Mouse (Mus musculus): ENCODE data around the gene Sncg.

Sncg gene

DNA sequence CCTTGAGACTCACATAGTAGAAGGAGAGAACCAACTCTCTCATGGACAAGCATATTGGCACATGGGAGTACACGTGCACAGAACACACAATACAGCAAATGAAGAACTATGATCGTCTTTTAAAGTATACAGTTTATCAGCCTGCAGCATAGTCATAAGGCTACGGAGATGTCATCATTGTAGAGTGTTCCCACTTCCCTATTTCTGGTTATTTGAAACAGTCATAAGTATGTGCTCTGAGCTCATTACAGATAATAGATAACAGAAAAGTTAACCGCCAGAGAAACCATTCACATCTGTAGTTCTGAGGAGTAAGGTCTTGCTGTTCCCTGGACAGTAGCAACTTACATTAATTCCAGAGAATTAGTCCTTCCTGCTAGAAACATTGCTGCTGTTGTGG lies 31.5 kb downstream of the Sncg start:
- DNase-seq (ENCODE audit: low spot score in 2 of 2): no peak

- no peak for DNase-seq (ENCODE audit: low spot score in 2 of 2)
Observed at GRCm38 (mm10) chr14:34341993-34342392, 32.6 kb downstream of the Sncg start.

- DNase-seq (ENCODE audit: low spot score in 2 of 2): no peak
Observed at GRCm38 (mm10) chr14:34339446-34339845, 35.1 kb downstream of the Sncg start.

- peak; percentile 55 to 64 for DNase-seq (ENCODE audit: low spot score in 2 of 2)
Observed at GRCm38 (mm10) chr14:34332476-34332875, 42.1 kb downstream of the Sncg start.

DNA sequence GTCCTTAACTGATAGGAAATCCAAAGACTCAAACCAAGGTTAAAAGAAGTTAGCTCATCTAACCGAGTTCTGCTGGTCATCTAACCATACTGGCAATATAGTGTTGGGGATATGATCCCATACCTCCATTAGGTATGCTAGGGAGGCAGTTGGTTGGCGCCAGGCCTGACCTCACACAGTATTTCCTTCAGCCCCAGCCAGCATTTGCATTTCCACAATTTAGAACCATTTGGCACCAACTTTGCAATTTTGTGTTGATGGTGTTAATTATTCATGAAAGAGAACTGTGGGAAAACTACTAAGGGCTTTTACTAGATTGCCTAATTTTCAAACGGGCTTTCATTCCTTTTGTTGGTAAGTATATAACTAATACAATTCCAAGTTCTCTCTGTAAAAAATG lies 42.7 kb downstream of the Sncg start:
- DNase-seq (ENCODE audit: low spot score in 2 of 2): peak; percentile 33 to 34

DNA sequence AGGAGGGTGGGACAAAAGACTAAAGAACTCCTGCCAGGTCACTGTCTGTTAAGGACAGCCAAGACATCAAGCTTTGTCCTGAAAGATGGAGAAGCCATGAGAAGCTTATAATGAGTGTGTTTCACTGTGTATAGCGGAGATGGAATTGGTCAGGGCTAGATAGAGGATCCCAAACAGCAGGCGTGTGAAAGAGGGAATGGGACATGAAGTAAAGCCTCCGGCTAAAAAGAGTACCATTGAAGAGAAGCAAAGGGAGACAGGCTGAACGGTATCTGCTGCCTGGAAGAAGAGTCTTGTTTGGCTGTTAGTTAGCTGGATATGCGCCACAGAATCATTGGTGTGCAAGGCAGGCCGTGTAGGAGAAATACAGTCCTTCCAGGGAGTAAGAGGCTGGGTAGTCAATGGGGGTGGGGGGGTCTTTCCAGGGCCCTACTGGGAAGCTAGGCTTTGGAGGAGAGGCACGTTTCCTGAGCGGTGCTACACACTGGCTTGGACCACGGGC lies 43.9 kb downstream of the Sncg start:
- no peak for DNase-seq (ENCODE audit: low spot score in 2 of 2)

DNA sequence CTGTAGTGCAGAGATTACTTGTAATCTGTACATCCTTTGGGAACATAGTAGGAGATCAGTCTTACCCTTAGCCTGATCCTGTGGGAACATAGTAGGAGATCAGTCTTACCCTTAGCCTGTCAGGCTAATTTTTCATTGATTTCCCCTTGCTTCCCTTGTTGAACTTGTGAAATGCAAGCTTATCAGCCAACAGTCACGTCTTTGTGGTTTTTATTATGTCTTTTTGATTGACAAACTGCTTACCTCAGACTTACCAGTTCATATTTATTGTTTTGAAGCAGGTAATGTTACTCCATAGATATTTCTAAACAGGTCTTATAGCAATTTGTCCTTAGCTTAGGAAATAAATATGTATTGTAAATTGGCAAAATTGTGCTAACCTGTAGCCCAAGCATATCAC lies 47.0 kb downstream of the Sncg start:
- no peak for DNase-seq (ENCODE audit: low spot score in 2 of 2)

DNA sequence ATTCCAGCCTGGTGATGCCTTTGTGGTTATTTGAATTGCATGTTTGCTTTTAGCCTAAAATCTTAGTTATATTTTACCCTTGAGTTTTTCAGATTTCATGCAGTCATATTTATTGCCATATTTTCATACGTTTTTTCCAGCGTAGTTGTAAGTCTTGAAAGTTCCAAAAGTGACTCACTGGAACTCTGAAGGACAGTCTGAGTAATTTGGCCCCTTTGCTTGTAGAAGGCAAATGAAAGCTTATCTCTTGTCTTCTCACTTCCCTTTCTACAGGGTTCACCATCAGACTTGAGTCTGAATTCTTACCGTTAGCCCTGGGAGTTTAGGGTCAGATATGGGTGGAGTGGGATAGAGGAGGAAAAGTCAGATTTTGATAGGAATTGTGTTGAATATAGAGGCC lies 48.0 kb downstream of the Sncg start:
- no peak for DNase-seq (ENCODE audit: low spot score in 2 of 2)

DNA sequence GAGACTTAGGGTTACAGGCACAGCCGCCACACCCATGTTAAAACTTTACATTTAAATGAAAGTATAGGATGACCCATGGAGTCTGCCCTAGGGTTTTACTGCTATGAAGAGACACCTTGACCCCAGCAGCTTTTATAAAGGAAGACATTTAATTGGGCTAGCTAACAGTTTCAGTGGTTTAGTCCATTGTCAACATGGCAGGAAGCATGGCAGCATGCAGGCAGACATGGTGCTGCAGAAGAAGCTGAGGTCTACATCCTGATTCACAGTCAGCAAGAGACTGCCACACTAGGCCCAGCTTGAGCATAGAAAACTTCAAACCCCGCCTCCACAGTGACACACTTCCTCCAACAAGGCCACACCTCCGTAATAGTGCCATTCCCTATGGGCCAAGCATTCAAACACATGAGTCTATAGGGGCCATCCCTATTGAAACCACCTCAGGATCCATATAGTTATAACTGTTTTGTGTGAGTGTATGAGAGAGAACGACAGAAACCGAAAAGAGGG lies 51.0 kb downstream of the Sncg start:
- DNase-seq (ENCODE audit: low spot score in 2 of 2): no peak

All from right cerebral cortex, postnatal 36 days (tissue).